Mouse (Mus musculus): ENCODE measurements around the gene Chst5.

Gene Chst5

GRCm38 (mm10) chr8:111929648-111930344 lies 19.5 kb upstream of the Chst5 start:
- DNase-seq (ENCODE audit: low spot score in 2 of 2): no peak

GRCm38 (mm10) chr8:111924976-111925375 lies 14.7 kb upstream of the Chst5 start:
- DNase-seq (ENCODE audit: low spot score in 2 of 2): no peak

- DNase-seq (ENCODE audit: low spot score in 2 of 2): peak in 1 of 2 experiments; percentile 35
Observed at GRCm38 (mm10) chr8:111923383-111923804, 13.1 kb upstream of the Chst5 start.

GRCm38 (mm10) chr8:111920971-111921370 lies 10.7 kb upstream of the Chst5 start:
- no peak for DNase-seq (ENCODE audit: low spot score in 2 of 2)

- no peak for DNase-seq (ENCODE audit: low spot score in 2 of 2)
Observed at GRCm38 (mm10) chr8:111919663-111920062, 9.4 kb upstream of the Chst5 start.

GRCm38 (mm10) chr8:111912860-111913432 lies 2.7 kb upstream of the Chst5 start:
- DNase-seq (ENCODE audit: low spot score in 2 of 2): no peak

- DNase-seq (ENCODE audit: low spot score in 2 of 2): peak in 1 of 2 experiments; percentile 60
Observed at GRCm38 (mm10) chr8:111911572-111911971, 1.3 kb upstream of the Chst5 start.

GRCm38 (mm10) chr8:111905500-111906121 lies 4.6 kb downstream of the Chst5 start:
- DNase-seq (ENCODE audit: low spot score in 2 of 2): no peak

GRCm38 (mm10) chr8:111902080-111902479 lies 8.2 kb downstream of the Chst5 start:
- DNase-seq (ENCODE audit: low spot score in 2 of 2): no peak

- DNase-seq (ENCODE audit: low spot score in 2 of 2): no peak
Observed at GRCm38 (mm10) chr8:111898586-111898985, 11.7 kb downstream of the Chst5 start.

- no peak for DNase-seq (ENCODE audit: low spot score in 2 of 2)
Observed at GRCm38 (mm10) chr8:111894955-111895354, 15.3 kb downstream of the Chst5 start.

GRCm38 (mm10) chr8:111892615-111893014 lies 17.6 kb downstream of the Chst5 start:
- no peak for DNase-seq (ENCODE audit: low spot score in 2 of 2)

GRCm38 (mm10) chr8:111891983-111892382 lies 18.3 kb downstream of the Chst5 start:
- no peak for DNase-seq (ENCODE audit: low spot score in 2 of 2)

GRCm38 (mm10) chr8:111890911-111891303 lies 19.3 kb downstream of the Chst5 start:
- no peak for DNase-seq (ENCODE audit: low spot score in 2 of 2)

GRCm38 (mm10) chr8:111889931-111890910 lies 20.0 kb downstream of the Chst5 start:
- no peak for DNase-seq (ENCODE audit: low spot score in 2 of 2)

GRCm38 (mm10) chr8:111888091-111888650 lies 22.1 kb downstream of the Chst5 start:
- DNase-seq (ENCODE audit: low spot score in 2 of 2): no peak

GRCm38 (mm10) chr8:111887479-111887878 lies 22.8 kb downstream of the Chst5 start:
- no peak for DNase-seq (ENCODE audit: low spot score in 2 of 2)

- DNase-seq (ENCODE audit: low spot score in 2 of 2): no peak
Observed at GRCm38 (mm10) chr8:111883615-111884014, 26.6 kb downstream of the Chst5 start.

GRCm38 (mm10) chr8:111881591-111881990 lies 28.7 kb downstream of the Chst5 start:
- DNase-seq (ENCODE audit: low spot score in 2 of 2): peak in 1 of 2 experiments; percentile 23

GRCm38 (mm10) chr8:111877711-111878110 lies 32.5 kb downstream of the Chst5 start:
- DNase-seq (ENCODE audit: low spot score in 2 of 2): no peak

- peak; percentile 94 to 99 for DNase-seq (ENCODE audit: low spot score in 2 of 2)
Observed at GRCm38 (mm10) chr8:111876355-111876948, 33.8 kb downstream of the Chst5 start, which contains the start of gene Tmem170. Tmem170 (minus strand) TSS chr8:111876750.
